Mouse (Mus musculus): Measurements from ENCODE around the gene Cog7. TPM values are rescaled to one million over a fixed set of nuclear protein-coding genes. Genes with fewer than 3 reads are reported as not detected.

The Cog7 gene
- polyA plus RNA-seq, 1 experiment from 2014 or later = 27.8 TPM

DNA sequence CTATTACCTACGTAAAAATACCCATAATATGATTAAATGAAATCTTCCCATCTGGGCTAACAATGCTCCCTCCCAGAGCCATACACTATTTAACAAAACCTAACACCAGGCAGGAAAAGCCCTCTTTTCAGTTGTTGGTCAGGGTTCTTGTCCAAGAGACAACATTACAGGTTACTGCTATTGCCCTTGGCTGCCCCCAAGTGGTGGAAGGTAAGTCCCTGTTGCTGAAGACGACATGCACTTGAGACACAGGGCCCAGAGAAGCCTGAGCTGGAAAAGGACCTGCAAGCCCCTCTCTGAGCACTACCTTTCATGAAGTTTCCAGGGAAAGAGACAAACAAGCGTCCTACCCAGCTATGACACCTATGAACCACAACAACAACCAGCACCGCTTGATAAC lies 6.5 kb downstream of the Cog7 start:
- Histone ChIP-seq H3K4me1 (peaks cover 2% of the 10 kb centered on the region; the same call in 1 of the 2 replicates), H3K9ac (replicated peaks) (no peak overlapping the region)
- no peak for ATAC-seq (ENCODE audit: low FRiP score)

DNA sequence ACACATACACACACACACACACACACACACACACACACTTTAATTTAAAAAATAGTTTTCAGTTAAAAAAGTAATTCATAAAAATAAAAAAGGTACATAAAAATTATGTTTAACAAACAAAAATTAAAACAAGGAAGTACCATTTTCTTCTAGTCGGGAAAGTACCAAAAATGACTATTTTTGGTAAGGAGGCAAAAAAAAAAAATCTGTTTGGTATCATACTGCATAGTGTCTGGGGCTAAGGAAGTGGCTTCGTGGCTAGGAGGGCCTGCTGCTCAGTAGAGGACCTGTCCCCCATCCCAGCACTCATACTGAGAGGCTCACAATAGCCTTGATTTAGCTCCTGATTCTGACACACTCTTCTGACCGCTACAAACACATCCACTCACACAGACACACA lies 9.8 kb downstream of the Cog7 start:
- Histone ChIP-seq H3K9me3 (replicated peaks) (no peaks in the 10 kb centered on the region), H3K9ac (replicated peaks) (no peak overlapping the region), H3K27ac (replicated peaks) (no peak overlapping the region), H3K4me2 (no peak overlapping the region), H3K36me3 (peaks cover 23% of the 10 kb centered on the region), H3K4me1 (no peaks in the 10 kb centered on the region), H3K4me3 (replicated peaks) (no peak overlapping the region), H3K27me3 (replicated peaks) (no peaks in the 10 kb centered on the region)
- no peak for ATAC-seq (ENCODE audit: low FRiP score)
- 88% methylated on average over 3 of the region's 3 CpGs for WGBS

More for the DNA sequence above, 6.5 kb downstream of the Cog7 start:
- H3K4me3 ChIP-seq (replicated peaks) = no peak overlapping the region
- peaks cover 22% of the 10 kb centered on the region for H3K36me3 ChIP-seq
- 58% methylated on average over 4 of the region's 4 CpGs for WGBS
- H3K4me2 ChIP-seq = no peak overlapping the region
- no peak overlapping the region for H3K27ac ChIP-seq (replicated peaks)
- no peaks in the 10 kb centered on the region for H3K27me3 ChIP-seq (replicated peaks)
- no peaks in the 10 kb centered on the region for H3K9me3 ChIP-seq (replicated peaks)

DNA sequence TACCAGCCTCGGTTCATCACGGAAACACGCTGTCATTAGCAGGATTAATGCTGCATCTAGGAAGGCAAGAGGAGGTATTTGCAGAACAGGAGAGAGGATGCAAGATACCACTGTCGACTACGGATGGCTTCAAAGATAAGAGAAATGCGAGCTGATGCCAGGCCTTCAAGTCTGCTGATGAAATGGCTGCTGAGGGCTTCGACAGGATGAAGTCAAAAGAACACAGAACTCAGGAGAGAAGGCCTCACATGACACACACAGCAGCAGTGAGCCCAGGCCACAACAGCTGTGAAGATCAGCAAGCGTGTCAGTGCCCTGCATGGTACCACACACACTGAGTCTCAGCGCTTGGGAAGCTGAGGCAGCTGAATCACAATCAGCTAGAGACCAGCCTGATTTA lies 11.3 kb downstream of the Cog7 start:
- Histone ChIP-seq H3K4me1 (no peaks in the 10 kb centered on the region), H3K4me2 (no peak overlapping the region), H3K36me3 (peaks cover 22% of the 10 kb centered on the region), H3K9me3 (replicated peaks) (no peaks in the 10 kb centered on the region), H3K9ac (replicated peaks) (no peak overlapping the region), H3K4me3 (replicated peaks) (no peak overlapping the region), H3K27ac (replicated peaks) (no peak overlapping the region), H3K27me3 (replicated peaks) (no peaks in the 10 kb centered on the region)
- 88% methylated on average over 9 of the region's 9 CpGs for WGBS
- ATAC-seq (ENCODE audit: low FRiP score) = no peak

DNA sequence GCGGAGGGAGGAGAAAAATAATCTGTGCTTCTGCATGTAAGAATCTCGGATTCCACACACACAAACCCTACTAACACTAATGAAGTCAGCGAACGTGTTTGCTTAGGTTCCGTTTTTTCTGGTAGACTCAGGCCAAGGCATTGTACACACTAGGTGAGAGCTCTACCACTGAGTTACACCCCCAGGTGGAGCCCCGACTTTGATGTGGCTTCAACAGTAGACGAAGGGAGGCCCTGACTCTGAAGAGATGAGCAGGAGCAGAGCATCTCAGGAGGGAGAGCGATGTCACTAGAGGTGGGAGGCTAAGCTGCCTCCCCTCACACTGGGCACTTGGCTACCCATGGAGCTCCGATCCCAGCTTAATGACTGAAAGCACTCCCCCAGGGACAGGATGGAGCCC lies 12.7 kb downstream of the Cog7 start:
- Histone ChIP-seq H3K9ac (replicated peaks) (no peak overlapping the region), H3K36me3 (peaks cover 20% of the 10 kb centered on the region; the same call in 1 of the 2 replicates), H3K4me3 (replicated peaks) (no peak overlapping the region), H3K4me2 (no peak overlapping the region), H3K27me3 (replicated peaks) (no peaks in the 10 kb centered on the region), H3K9me3 (replicated peaks) (no peaks in the 10 kb centered on the region), H3K27ac (replicated peaks) (no peak overlapping the region), H3K4me1 (no peaks in the 10 kb centered on the region)
- ATAC-seq (ENCODE audit: low FRiP score) = no peak
- 90% methylated on average over 9 of the region's 9 CpGs for WGBS

DNA sequence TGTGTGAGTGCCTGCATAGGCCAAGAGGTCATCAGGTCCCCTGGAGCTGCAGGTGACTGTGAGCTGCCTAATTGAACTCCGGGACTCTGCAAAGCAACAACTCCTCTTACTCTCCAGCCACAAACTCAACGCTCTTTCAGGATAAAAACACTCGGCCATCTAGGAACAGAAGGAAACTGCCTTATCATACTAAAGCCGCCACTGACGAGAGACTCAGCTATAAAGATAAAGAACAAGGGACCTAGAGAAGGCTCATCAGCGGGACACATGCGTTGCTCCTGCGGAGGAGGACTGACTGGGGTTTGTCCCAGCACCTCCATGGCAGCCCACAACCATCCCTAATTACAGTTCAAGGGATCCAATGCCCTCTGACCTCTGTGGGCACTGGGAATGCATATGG lies 13.3 kb downstream of the Cog7 start:
- H3K27ac ChIP-seq (replicated peaks) = no peak overlapping the region
- no peaks in the 10 kb centered on the region for H3K27me3 ChIP-seq (replicated peaks)
- H3K4me1 ChIP-seq = no peaks in the 10 kb centered on the region
- no peak for ATAC-seq (ENCODE audit: low FRiP score)
- H3K4me3 ChIP-seq (replicated peaks) = no peak overlapping the region
- peaks cover 17% of the 10 kb centered on the region; the same call in 1 of the 2 replicates for H3K36me3 ChIP-seq
- H3K9ac ChIP-seq (replicated peaks) = no peak overlapping the region
- H3K4me2 ChIP-seq = no peak overlapping the region
- WGBS = 83% methylated on average over 8 of the region's 8 CpGs
- H3K9me3 ChIP-seq (replicated peaks) = no peaks in the 10 kb centered on the region

DNA sequence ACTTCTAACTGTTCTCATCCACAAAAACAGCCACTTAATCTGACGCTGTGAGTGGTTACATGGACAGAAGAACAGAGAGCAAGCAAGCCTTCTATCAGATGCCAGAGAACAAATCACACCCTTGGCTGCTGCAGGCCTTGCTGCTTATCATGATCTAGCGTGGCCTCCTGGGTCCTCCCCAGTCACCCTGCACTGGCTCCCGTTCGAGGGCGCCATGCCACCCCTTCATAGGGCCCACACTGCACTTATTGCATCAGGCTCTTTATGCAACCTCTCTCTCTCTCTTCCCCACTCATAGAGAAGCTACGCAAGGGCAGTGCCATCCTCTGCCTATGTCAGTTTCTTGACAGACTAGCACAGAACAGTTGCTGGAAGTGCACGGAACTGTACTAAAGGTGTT lies 15.3 kb downstream of the Cog7 start:
- 90% methylated on average over 7 of the region's 7 CpGs for WGBS
- ATAC-seq (ENCODE audit: low FRiP score) = no peak

DNA sequence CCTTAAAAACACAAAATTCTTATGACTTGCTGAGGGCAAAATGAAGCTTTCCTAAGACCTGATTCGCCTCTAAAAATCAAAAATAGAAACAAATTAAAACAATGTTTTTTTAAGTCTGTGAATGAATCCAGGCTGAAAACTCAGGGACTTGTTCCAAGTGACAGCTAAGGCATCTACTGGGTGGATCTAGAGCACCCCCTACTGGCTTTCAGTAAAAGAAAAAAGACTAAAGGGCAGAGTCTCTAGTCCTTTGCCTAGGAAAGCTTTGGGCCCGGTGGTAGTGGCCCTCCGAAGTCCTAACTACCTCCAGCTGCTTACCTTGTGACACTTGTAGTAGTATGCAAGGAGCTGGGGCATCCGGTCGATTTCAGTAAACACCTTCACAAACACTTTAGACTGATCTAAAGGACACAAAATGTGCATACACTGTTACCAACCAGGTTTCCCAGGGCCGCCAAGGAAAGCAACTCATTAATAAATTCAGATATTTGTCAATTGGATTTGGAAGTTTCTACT lies 17.6 kb downstream of the Cog7 start:
- no peaks in the 10 kb centered on the region for H3K9me3 ChIP-seq (replicated peaks)
- no peak overlapping the region for H3K27ac ChIP-seq (replicated peaks)
- no peak overlapping the region for H3K4me2 ChIP-seq
- H3K27me3 ChIP-seq (replicated peaks) = no peaks in the 10 kb centered on the region
- no peak for ATAC-seq (ENCODE audit: low FRiP score)
- WGBS = 75% methylated on average over 6 of the region's 6 CpGs
- H3K4me3 ChIP-seq (replicated peaks) = no peak overlapping the region
- H3K4me1 ChIP-seq = no peaks in the 10 kb centered on the region
- no peak overlapping the region for H3K9ac ChIP-seq (replicated peaks)
- peaks cover 21% of the 10 kb centered on the region for H3K36me3 ChIP-seq

More for the DNA sequence above, 15.3 kb downstream of the Cog7 start:
- no peak overlapping the region for H3K27ac ChIP-seq (replicated peaks)
- no peak overlapping the region for H3K9ac ChIP-seq (replicated peaks)
- no peak overlapping the region for H3K4me3 ChIP-seq (replicated peaks)
- no peaks in the 10 kb centered on the region for H3K9me3 ChIP-seq (replicated peaks)
- H3K27me3 ChIP-seq (replicated peaks) = no peaks in the 10 kb centered on the region
- H3K4me1 ChIP-seq = no peaks in the 10 kb centered on the region
- H3K4me2 ChIP-seq = no peak overlapping the region
- peaks cover 28% of the 10 kb centered on the region for H3K36me3 ChIP-seq

DNA sequence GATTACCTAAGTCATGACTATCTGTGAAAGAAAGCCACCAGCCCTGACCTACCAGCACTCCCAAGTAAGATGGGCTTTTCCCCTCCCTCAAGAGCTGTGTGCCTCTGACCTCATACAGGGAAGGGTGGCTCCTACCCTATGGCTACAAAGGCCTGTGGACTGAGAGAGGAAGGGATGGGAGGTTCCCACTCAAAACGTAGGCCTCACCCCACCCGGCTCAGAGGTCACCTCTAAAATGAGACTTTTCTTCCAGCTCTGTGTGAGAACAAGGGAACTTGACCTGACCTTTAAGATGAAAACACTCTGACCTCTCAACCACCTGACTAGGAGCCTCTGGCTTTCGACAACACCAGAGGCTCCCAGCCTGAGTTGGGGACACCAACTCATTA lies 18.9 kb downstream of the Cog7 start:
- 83% methylated on average over 3 of the region's 3 CpGs for WGBS
- no peak overlapping the region for H3K27ac ChIP-seq (replicated peaks)
- H3K9ac ChIP-seq (replicated peaks) = no peak overlapping the region
- H3K4me2 ChIP-seq = no peak overlapping the region
- no peak overlapping the region for H3K4me3 ChIP-seq (replicated peaks)
- H3K36me3 ChIP-seq = peaks cover 19% of the 10 kb centered on the region
- no peaks in the 10 kb centered on the region for H3K4me1 ChIP-seq
- no peak for ATAC-seq (ENCODE audit: low FRiP score)
- H3K9me3 ChIP-seq (replicated peaks) = no peaks in the 10 kb centered on the region
- H3K27me3 ChIP-seq (replicated peaks) = no peaks in the 10 kb centered on the region

DNA sequence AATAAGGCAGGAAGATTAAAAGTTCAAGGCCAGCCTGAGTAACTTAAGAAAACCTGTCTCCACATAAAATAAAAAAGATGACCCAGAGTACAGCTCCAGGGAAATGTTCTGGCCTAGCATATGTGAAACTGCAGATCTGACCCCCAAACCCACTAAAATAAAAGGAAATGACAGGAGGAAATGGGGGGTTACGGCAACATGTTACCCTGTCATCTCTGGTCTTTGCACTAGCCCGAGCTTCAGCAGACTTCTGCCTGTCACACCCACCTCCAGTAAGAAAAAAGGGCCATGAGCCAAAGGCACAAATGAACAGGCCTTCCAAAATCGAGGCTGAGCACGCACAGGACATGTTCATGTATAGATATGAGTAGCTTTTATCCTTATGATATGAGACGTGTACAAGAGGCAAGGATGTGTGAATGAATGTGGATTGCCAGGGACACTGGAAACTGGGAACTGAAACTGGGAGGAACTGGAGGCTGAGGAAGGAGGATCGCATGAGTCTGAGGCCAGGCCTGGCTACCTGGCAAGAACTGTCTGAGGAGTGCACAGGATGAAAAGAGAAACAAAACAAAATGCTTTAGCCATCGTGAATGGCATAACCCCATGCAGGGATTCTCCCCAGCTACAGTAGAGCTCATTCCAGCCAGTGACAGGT lies 19.5 kb downstream of the Cog7 start:
- H3K4me2 ChIP-seq = no peak overlapping the region
- no peaks in the 10 kb centered on the region for H3K27me3 ChIP-seq (replicated peaks)
- no peak overlapping the region for H3K27ac ChIP-seq (replicated peaks)
- no peaks in the 10 kb centered on the region for H3K9me3 ChIP-seq (replicated peaks)
- H3K9ac ChIP-seq (replicated peaks) = no peak overlapping the region
- 89% methylated on average over 7 of the region's 7 CpGs for WGBS
- no peak overlapping the region for H3K4me3 ChIP-seq (replicated peaks)
- no peaks in the 10 kb centered on the region for H3K4me1 ChIP-seq
- H3K36me3 ChIP-seq = peaks cover 19% of the 10 kb centered on the region
- no peak for ATAC-seq (ENCODE audit: low FRiP score)

DNA sequence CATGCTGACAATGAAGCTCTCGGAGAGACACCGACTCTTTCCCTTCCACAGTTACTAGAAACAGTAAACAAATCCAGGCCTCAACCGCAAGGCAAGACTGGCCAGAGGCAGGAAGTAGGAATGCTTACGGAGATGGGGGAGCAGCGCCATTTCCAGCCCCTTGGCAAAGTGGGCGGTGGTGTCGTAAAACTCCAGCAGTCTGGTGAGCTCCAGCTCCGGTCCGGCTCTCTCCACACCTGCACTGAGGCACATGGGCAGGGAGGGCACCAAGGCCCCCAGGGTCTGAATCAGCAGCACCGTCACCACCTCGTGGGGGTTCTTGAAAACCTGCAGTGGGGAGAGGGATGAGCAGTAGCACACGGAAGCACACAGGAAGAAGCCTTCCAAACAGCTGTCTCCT lies 25.7 kb downstream of the Cog7 start:
- ATAC-seq (ENCODE audit: low FRiP score) = no peak
- Histone ChIP-seq H3K36me3 (peaks cover 21% of the 10 kb centered on the region), H3K4me3 (replicated peaks) (no peak overlapping the region), H3K27ac (replicated peaks) (no peak overlapping the region), H3K9me3 (replicated peaks) (no peaks in the 10 kb centered on the region), H3K4me1 (no peaks in the 10 kb centered on the region), H3K27me3 (replicated peaks) (no peaks in the 10 kb centered on the region), H3K9ac (replicated peaks) (no peak overlapping the region), H3K4me2 (no peak overlapping the region)
- WGBS = 56% methylated on average over 12 of the region's 12 CpGs

DNA sequence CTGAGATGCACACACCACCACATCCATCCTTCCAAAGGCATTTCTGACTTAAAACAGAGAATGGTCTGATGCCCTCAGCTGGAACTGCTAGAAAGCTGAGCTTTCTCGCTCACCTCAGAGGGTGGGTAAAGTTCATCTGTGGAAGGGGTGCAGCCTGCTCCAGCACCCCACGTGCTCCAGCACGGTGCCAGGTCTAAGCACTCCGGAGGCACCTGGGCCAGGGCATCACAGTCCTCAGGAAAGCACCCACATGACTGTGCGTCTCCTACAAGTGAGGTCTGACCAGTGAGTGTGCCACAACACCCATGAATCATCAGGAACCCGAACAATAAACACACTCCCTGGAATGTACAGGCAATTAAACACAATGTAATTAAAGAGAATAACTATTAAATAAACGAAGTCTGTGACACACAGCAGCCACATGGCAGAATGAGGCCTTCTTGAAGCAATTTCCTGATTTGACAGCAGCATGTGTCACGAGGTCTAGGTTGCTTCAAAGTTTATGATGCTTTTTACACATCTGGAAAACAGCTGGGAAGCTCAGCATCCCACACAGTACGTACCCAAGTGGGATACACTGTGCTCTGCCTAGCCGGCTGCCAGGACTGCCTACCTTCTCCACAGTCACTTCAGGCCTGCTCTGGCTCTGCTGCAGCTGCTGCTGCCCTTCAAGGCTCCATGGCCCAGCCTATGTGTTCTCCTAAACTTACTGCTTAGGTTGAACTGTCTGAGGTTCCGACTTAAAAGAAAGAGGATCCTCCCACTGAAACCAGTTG lies 26.4 kb downstream of the Cog7 start:
- ATAC-seq (ENCODE audit: low FRiP score) = no peak
- Histone ChIP-seq H3K36me3 (peaks cover 25% of the 10 kb centered on the region), H3K9ac (replicated peaks) (no peak overlapping the region), H3K9me3 (replicated peaks) (no peaks in the 10 kb centered on the region), H3K4me1 (no peaks in the 10 kb centered on the region), H3K4me2 (no peak overlapping the region), H3K4me3 (replicated peaks) (no peak overlapping the region), H3K27me3 (replicated peaks) (no peaks in the 10 kb centered on the region), H3K27ac (replicated peaks) (no peak overlapping the region)
- 77% methylated on average over 11 of the region's 11 CpGs for WGBS

DNA sequence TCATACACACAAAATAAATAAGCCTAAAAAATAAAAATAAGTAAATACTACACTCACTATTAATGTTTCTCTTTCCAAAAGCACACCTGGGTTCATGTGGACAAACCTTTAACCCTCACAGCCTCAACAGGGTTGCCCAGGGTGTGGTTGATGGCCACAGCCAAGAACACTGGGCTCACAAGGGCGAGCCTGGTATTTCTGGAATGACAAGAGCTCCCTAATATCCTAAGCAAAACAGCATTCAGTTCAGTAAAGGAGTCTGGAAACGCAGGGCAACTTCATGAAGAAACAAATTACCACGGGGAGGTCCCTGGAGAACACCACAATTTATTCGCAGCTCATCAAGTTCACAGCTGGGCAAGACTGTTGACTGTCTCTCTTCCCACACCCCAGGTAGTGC lies 34.0 kb downstream of the Cog7 start:
- WGBS = 59% methylated on average over 4 of the region's 4 CpGs
- no peak for ATAC-seq (ENCODE audit: low FRiP score)
- Histone ChIP-seq H3K9me3 (replicated peaks) (no peaks in the 10 kb centered on the region), H3K4me3 (replicated peaks) (no peak overlapping the region), H3K4me1 (no peaks in the 10 kb centered on the region), H3K4me2 (no peak overlapping the region), H3K36me3 (peaks cover 16% of the 10 kb centered on the region), H3K27ac (replicated peaks) (no peak overlapping the region), H3K27me3 (replicated peaks) (no peaks in the 10 kb centered on the region), H3K9ac (replicated peaks) (no peak overlapping the region)
